8 mouse cellular contexts compared by ENCODE assay signal in the genomic region with DNA sequence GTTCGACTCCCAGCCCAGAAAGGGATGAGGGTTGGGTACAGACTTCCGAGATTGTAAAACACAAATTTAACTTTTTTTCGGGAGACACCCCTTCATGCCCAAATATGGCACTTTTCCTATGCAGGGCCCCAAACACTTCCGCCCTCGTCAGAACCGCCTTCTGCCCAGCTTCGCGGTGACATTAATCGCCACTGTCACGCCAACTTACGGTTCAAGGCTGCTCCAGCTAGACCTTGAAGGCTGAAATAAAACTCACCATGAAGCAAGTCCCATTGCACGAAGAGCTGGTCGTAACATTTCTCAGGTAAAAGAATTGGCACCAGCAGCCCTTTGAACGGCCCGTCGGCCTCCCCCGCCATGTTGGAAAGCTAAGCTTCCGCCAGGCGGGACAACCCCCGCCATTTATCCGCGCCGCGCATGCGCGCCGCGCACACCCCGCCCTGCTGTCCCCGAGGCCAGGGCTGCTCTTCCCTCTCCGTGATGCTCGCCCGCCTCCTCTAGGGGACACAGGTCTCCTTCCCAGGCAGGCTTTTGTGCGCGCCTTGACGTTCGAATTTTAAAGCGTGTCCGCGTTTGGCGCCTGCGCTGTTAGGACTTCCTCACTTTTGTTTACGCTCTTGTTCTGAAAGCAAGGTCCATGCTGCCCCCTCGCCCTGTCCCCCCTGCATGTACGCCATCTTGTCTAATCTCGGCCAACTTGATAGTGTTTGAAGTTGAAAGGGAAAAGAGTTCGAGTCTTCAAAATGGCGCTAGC. TPM values are rescaled to one million over a fixed set of nuclear protein-coding genes. Genes with fewer than 3 reads are reported as not detected.
DNase-seq lines count a peak whose midpoint lies in the region; ATAC-seq lines count a peak whose summit lies in the region.

Gene Mpdu1 (minus strand): TSS at position 430 of the 754 bp plus-strand sequence.

- intact Hi-C loops in gastrocnemius, postnatal 14 days (cut with DNase I; ENCODE audit: low total_unique reads): no loop called here
- intact Hi-C loops in left cerebral cortex, postnatal 10 days (cut with DNase I): no loop called here

- peak; percentile 96 for DNase-seq in adipocyte (ENCODE audit: low spot score)
- peak; percentile 97 for DNase-seq in embryo, embryonic 10 days (ENCODE audit: low spot score)
- peak; percentile 94 for DNase-seq in gastrocnemius, postnatal 14 days
- DNase-seq in left cerebral cortex, postnatal 10 days (ENCODE audit: extremely low spot score in 1 of 2, low spot score in 2 of 2): peak; percentile 94 to 98
- peak; percentile 95 for DNase-seq in right cerebral cortex, postnatal 25 days
- peak; percentile 93 to 95 for DNase-seq in urinary bladder, postnatal 4 days (ENCODE audit: low spot score in 2 of 2)

- ATAC-seq in inflammation-experienced regulatory T-cells, adult 6 months: peak; percentile 88
- peak; percentile 84 for ATAC-seq in megakaryocyte-erythroid progenitor cell, adult 5-6 weeks (replicated peaks; ENCODE audit: low FRiP score, low TSS enrichment, poor library complexity, severe bottlenecking)

RNA-seq across cellular contexts. Expression of gene Mpdu1, which starts in this region (rescaled TPM):
- total RNA-seq in gastrocnemius, postnatal 14 days (2021): 10 to 100 TPM; 11.8 to 12.1 TPM
- polyA plus RNA-seq in inflammation-experienced regulatory T-cells, adult 6 months (2017; shearing (Covaris generic)): 10 to 100 TPM; 30.3 to 55.1 (median 52.5) TPM
- total RNA-seq in left cerebral cortex, postnatal 10 days (2021): 10 to 100 TPM; 87.3 to 95.6 TPM
- 47.6 and 58.3 TPM in 2 replicates for total RNA-seq in megakaryocyte-erythroid progenitor cell, adult 5-6 weeks (2014; fragmentation: Nextera tagmentation)
- total RNA-seq in megakaryocyte-erythroid progenitor cell, adult 5-6 weeks (2017): 40.6 and 41.1 TPM in 2 replicates

Comparison
In these comparisons a context has a peak if more than half of its experiments do, and no peak if none do; other contexts are left out.
1. Peak in every context shown above with its lines: DNase-seq and ATAC-seq.